Mouse (Mus musculus) testis, adult 2 months (tissue): ENCODE results near the gene Ech1.

Experiments used
- CTCF ChIP-seq: fragments of 200-500 bp; IDR thresholded peaks from 2 replicates; pipeline ENCODE4 v1.5.1; 2012; ENCODE audit warnings: low read depth, mild to moderate bottlenecking, inconsistent platforms, low read length, moderate library complexity; ENCODE audit not compliant: control insufficient read depth, insufficient read depth, insufficient replicate concordance
- POLR2A ChIP-seq: fragments of 200-500 bp; IDR thresholded peaks from 2 replicates; pipeline ENCODE4 v1.6.1; 2012; ENCODE audit warnings: low read depth, mild to moderate bottlenecking, inconsistent platforms, low read length, moderate library complexity; ENCODE audit not compliant: control insufficient read depth

- TF ChIP-seq CTCF = no peak
- TF ChIP-seq POLR2A = no peak
Measured at GRCm38 (mm10) chr7:28816201-28816600, 8.8 kb upstream of the Ech1 start.
